Mouse (Mus musculus) lung, postnatal 4 days (tissue): ENCODE data around the gene Tcf3.

Experiments used
- DNase-seq, 2 experiments: peaks; one replicate each; pipeline ENCODE4 v3.0.0; 2021

Tcf3 gene

GRCm38 (mm10) chr10:80405481-80406173 lies 27.8 kb downstream of the Tcf3 start:
- no peak for DNase-seq

DNA sequence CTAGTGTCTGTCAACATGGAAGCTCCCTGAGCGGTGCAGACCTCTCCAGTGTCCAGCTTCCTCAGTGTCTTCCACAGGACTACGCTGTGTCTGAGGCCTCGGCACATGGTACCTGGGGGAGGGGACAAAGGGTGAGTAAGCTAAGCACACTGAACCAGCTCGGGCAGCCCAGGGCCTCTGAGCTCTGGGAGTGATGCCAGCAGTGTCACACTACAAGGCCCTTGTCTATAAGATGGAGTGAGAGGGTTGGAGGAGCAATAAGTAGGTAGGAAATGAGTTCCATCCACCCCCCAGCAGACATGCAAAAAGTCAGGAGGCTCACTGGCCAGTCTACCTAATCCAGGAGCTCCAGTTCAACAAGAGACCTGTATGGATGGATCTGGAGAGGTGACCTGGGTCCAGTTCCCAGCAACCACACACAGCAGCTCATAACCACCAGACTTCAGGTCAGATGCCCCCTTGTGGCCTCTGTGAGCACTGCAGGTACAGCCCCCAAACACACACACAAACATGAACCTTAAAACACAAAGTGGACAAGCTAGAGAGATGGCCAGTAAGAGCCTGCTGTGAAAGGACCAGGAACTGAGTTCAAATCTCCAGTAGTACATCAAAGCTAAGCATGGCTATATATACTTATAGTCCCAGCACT lies 30.3 kb downstream of the Tcf3 start:
- peak; percentile 33 to 68 for DNase-seq

GRCm38 (mm10) chr10:80400704-80401161 lies 32.7 kb downstream of the Tcf3 start:
- no peak for DNase-seq

- no peak for DNase-seq
Observed at GRCm38 (mm10) chr10:80399973-80400703, 33.3 kb downstream of the Tcf3 start.

- peak; percentile 100 for DNase-seq
Observed at GRCm38 (mm10) chr10:80399191-80399972, 34.1 kb downstream of the Tcf3 start, which contains the start of gene Mbd3. TSS of gene Mbd3 (minus strand) at chr10:80399550.

DNA sequence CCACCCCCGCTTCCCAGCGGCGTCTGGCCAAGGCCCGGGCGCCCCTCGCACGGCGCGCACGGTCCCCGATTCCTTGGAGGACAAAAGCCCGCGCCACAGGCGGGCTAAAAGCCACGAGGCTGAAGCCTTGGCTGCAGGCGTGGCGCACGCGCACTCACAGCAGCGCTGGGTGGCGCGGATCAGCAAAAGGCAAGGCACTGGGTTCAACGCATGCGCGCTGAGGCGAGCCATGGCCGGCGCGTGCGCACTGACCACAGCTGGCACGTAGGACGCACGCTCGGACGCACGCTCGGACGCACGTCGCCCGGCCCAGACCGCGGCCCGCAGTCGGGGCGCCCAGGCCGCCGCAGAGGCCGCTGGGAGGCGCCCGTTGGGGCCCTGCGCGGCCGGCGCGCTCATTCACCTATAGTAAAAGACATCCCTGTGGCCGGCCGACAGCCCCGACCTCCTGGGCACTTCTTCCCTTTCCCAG lies 34.7 kb downstream of the Tcf3 start:
- peak; percentile 99 to 100 for DNase-seq

- DNase-seq = no peak
Observed at GRCm38 (mm10) chr10:80398174-80398535, 35.3 kb downstream of the Tcf3 start.

DNA sequence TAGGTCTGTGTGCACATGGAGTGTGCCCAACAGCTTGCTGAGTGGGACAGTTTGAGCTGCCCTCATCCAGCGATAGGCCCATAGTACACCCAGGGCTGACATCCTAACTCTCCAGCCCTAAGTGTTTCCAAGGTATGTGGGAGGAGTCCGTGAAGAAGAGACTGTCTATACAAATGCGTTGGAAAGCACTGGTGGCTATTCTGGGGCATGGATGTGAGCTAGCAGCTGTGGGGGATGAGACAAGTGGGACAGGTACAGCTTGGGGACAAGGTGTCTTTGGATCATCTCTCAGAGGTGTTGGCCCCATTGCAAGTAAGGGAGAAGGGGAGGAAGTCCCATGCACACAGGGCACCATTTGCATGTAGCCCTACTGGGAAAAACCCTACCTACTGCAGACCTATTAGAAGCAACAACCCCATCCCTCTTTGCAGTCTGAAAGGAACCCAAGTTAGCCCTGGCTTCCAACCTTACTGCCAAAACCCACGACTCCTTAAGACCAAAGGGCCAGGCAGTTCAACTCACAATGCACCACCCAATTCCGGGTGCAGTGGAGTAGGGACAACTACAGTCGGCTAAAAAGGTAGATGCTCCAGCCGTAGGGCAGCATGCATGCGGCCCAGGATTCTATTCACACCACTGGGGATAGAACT lies 35.8 kb downstream of the Tcf3 start:
- DNase-seq = no peak

- DNase-seq = no peak
Observed at GRCm38 (mm10) chr10:80396822-80397523, 36.5 kb downstream of the Tcf3 start.

DNA sequence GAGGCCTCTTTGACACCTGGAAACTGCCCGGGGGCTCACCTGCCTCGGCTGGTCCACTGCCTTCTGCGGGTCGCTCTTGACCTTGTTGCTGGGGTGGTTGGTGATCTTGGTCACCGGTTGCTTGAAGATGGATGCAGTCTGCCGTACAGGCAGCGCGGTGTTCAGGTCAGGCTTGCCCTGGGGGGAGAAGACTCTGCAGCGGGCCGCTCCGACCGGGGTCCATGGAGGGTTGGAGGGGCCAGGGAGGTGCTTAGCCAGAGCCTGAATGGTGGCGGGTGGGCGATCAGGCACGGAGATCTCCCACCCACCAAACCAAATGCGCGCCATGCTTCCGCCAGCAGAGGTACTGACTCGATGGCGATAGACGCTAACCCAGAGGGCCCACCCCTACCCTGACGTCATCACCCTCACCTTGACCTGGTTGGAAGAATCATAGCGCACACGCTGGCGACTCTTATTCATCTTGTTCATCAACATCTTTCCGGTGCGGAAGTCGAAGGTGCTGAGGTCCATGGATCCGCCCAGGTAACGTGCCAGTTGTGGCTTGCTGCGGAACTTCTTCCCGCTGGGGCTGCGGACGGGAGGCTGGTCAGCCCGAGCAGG lies 38.3 kb downstream of the Tcf3 start:
- no peak for DNase-seq

DNA sequence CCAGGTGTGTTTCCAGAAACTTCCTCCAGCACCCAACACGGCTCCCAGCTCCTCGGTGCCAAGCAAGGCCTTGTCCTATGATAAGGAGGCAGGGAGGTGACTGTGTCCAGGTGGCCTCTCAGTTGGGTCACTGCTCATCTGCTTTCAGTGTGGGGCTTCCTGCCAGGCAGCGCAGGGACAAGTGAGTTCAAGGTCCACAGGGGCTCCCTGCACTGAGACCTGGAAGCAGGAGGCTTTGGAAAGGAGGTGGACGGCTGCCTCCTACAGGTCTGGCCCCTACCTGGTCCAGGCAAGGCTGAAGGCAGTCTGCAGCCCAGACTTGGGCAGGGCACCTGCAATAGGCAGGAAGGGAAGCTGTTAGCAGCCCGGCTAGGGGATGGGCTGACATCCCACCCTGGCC lies 40.8 kb downstream of the Tcf3 start:
- DNase-seq = no peak

DNA sequence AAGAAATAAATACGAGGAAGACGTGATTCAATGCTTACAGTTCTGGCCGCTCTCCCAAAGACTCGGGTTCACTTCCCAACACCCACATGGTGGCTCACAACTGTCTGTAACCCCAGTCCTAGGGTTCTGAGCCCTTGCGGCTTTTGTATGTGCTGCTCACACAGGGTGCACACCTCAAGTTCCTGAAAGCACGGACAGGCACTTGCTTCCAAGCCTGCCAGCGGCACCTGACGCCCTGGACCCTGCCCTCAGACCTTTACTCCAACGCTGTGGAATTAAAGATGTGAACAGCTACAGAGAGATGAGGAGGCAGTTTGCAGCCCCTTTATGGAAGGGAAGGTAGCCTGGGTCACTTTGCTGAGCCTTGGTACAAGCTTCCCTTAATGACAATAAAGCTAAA lies 42.8 kb downstream of the Tcf3 start:
- DNase-seq = no peak

DNA sequence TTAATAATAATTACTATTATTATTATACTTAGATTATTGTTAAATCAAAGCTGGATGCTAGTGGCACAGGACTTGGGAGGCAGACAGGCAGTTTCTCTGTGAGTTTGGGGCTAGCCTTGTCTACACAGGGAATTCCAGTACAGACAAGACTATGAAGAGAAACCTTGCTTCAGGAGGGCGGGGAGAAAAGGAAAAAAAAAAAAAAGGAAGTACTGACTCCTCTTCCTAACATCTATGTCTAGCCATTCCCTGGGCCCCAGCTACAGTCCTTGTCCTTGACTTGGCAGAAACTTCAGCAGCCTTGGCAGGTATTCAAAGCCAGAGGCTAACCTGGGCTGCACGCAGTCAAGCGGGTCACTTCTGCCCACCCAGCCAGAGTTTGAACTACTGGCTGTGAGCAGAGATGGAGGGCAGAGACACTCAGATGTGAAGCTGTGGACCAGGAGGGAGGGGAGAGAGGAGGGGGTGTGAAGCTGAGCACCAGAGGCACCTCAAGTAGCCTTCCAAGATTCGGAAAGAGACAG lies 44.2 kb downstream of the Tcf3 start:
- no peak for DNase-seq

DNA sequence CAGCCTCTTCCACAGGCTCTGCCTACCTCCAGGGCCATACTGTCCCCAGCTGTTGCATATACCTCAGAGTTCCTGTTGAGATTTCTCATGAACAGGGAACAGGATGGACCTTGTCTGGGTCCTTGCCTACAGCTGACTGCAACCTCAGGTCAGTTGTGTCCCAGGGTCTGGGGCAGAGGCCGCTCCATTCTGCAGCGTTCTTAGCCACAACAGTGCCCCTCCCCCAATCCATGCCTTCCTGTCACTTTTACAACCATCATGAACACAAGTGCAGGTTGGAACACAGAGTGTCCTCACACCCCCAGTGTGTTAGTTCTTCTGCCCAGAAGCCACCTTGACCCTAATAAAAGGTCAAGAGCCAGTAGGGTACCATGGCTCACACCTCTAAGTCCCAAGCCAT lies 44.7 kb downstream of the Tcf3 start:
- DNase-seq = no peak

DNA sequence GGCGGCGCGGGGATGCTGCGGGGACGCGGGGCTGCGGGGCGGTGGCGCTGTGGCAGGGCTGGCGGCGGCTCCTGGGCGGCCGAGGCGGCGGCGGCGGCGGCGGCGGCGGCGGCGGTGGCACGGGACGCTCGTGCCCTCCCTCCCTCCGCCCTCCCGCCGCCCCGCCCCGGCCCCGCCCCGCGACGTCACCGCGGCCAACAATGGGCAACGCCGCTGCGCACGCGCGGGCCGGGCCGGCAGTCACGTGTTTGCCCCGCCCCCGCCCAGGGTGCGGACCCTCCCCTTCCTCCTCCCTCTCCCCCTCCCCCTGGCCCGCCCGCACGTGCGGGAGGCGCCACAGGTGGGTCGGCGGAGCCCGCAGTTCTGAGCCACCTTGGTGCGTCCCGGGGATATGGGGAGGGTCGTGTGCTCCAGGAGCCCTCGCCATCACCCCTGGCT lies 45.9 kb downstream of the Tcf3 start, which contains the start of gene Mex3d:
Mex3d (minus strand) TSS at position 138 of the 438 bp plus-strand sequence.
- peak; percentile 92 to 93 for DNase-seq

- peak; percentile 40 to 61 for DNase-seq
Observed at GRCm38 (mm10) chr10:80386735-80387471, 46.5 kb downstream of the Tcf3 start.

DNA sequence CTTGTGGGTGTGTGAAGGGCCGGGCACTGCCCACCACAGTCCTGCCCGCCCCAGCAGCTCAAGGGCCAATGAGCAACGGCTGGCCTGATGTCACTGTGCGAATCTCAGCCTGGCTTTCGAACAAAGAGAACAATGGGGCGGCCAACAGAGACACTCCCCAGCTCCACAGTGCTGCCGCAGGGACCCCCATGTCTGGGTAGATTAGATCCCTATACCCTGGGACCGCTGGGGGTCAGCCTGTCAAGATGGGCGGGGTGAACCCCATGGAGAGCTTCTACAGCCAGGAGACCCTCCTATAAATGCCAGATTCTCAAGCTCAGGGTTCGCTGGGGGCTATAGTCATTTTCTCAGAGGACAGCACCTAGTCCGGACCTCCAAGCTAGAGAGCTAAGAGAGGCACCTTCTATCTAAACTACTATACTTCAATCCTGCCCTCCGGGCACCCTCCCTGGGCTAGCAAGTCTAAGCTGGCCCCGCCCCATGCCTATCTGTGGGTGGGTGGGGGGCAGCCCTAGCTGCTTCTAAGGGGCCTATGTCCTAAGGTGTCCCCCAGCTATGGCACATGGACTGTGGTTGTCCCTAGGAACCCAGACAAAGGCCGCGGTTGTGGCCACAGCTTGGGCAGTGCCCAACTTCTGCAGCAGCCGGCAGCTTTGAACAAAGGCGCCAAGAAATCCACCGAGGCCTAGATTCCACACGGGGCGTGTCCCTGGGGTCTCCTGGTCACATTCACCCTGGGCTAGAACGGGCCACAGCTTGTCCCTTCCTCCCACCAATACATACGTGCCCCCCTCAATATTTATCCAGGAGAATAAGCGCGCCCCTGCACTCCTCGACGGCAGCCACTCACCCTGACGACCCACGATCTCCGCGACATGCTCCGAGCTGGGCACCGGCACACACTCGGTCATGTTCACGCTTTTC lies 47.4 kb downstream of the Tcf3 start:
- DNase-seq = peak; percentile 68 to 77

- peak in 1 of 2 experiments; percentile 31 for DNase-seq
Observed at GRCm38 (mm10) chr10:80385310-80385709, 48.1 kb downstream of the Tcf3 start.

DNA sequence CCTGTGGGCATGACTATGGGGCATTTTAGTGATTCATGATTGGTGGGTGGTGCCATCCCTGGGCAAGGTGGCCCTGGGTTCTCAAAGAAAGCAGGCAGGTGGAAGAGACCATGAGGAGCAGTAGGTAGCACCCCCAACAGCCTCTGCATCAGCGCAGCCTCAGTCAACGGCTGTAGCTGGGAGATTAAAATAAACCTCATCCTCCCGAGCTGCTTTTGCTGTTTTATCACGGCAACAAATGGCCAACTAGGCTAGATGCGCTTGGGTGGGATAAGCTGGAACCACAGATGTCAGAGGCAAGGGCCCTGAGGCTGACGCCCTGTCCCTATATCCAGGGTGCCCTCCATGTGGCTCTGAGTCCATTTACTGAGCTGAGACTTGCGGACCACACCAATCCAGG lies 48.7 kb downstream of the Tcf3 start:
- DNase-seq = no peak
